Mouse (Mus musculus) heart, postnatal 0 days (tissue): ENCODE measurements around the gene Eps8.

Source experiments
- CTCF ChIP-seq: IDR thresholded peaks from 2 replicates; pipeline ENCODE4 v1.5.1; 2016; ENCODE audit warnings: antibody characterized with exemption, control low read depth, low read depth
- EP300 ChIP-seq: IDR thresholded peaks from 2 replicates; pipeline ENCODE4 v1.6.1; 2016; ENCODE audit warnings: antibody characterized with exemption, low read depth

DNA sequence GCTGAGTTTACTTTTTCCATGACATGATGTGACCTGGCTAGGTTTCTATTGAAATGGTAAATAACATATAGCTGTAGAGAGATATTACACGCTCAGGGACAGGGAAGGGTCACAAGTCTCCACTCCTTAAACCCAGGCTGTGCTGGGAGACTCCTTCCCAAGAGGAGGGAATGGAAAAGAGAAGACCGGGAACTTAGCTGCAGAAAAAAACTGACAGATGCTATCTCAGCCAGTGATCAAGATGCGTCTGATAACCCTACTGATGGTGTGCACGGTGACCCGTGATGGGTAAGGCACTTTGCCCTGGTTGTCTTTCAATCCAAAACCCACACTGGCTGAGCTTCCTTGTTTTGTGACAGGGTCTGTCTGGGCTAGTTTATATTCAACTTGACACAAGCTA, 9.8 kb downstream of the Eps8 start:
- no peak for TF ChIP-seq EP300
- TF ChIP-seq CTCF = no peak
